35 mouse cellular contexts compared by ENCODE assay signal in genomic region chr9:90200501-90200900, GRCm38 (mm10). TPM values are rescaled to one million over a fixed set of nuclear protein-coding genes. Genes with fewer than 3 reads are reported as not detected.
"Had no signal": no experiment of that assay in that cellular context is flagged by ENCODE, and none has a peak within 500 bp of the region (broad histone marks: within the 10 kb centered on the region; RNA-seq: fewer than 3 reads in every experiment).

No protein-coding gene starts in this region.

- H3K4me1 ChIP-seq: limb, embryonic 12.5 days; limb, embryonic 13.5 days; midbrain, embryonic 10.5 days; midbrain, embryonic 12.5 days; midbrain, embryonic 13.5 days; midbrain, embryonic 15.5 days; neural tube, embryonic 12.5 days had no signal

- H3K9me3 ChIP-seq: limb, embryonic 10.5 days; limb, embryonic 12.5 days; limb, embryonic 13.5 days; limb, embryonic 15.5 days; liver, embryonic 12.5 days; liver, embryonic 13.5 days; liver, embryonic 15.5 days; lung, embryonic 15.5 days; megakaryocyte, embryonic 14.5 days; midbrain, embryonic 10.5 days; midbrain, embryonic 12.5 days; midbrain, embryonic 13.5 days; midbrain, embryonic 15.5 days; neural tube, embryonic 12.5 days had no signal

- H3K27me3 ChIP-seq: limb, embryonic 12.5 days; limb, embryonic 13.5 days; limb, embryonic 15.5 days; liver, embryonic 12.5 days; liver, embryonic 13.5 days; liver, embryonic 15.5 days; lung, embryonic 15.5 days; midbrain, embryonic 12.5 days; midbrain, embryonic 13.5 days; midbrain, embryonic 15.5 days; neural tube, embryonic 12.5 days had no signal

- H3K27ac ChIP-seq: limb, embryonic 10.5 days; limb, embryonic 12.5 days; limb, embryonic 13.5 days; limb, embryonic 15.5 days; liver, embryonic 12.5 days; liver, embryonic 13.5 days; liver, embryonic 14.5 days; liver, embryonic 15.5 days; lung, embryonic 15.5 days; macrophage; midbrain, embryonic 10.5 days; midbrain, embryonic 12.5 days; midbrain, embryonic 13.5 days; midbrain, embryonic 15.5 days; neural tube, embryonic 12.5 days had no signal

- ATAC-seq: liver, embryonic 12.5 days; liver, postnatal 0 days; midbrain, embryonic 15.5 days; midbrain, embryonic 16.5 days had no signal

- H3K4me3 ChIP-seq: limb, embryonic 10.5 days; limb, embryonic 12.5 days; limb, embryonic 13.5 days; limb, embryonic 15.5 days; liver, embryonic 12.5 days; liver, embryonic 13.5 days; liver, embryonic 15.5 days; lung, embryonic 15.5 days; megakaryocyte, embryonic 14.5 days; midbrain, embryonic 10.5 days; midbrain, embryonic 12.5 days; midbrain, embryonic 13.5 days; midbrain, embryonic 15.5 days; myocyte; neural tube, embryonic 12.5 days had no signal

- H3K9ac ChIP-seq: limb, embryonic 12.5 days; limb, embryonic 13.5 days; limb, embryonic 15.5 days; liver, embryonic 12.5 days; liver, embryonic 13.5 days; liver, embryonic 14.5 days; liver, embryonic 15.5 days; liver, postnatal 0 days; lung, embryonic 14.5 days; lung, embryonic 15.5 days; midbrain, embryonic 12.5 days; midbrain, embryonic 13.5 days; midbrain, embryonic 15.5 days; neural tube, embryonic 12.5 days had no signal

- DNase-seq: left cerebral cortex, postnatal 4 days; liver; liver, embryonic 13.5 days; liver, postnatal 0 days; lung, adult 18-20 months; lung, adult 2 months; lung, embryonic 14.5 days; lung, postnatal 10 days; lung, postnatal 14 days; lung, postnatal 36 days; lung, postnatal 4 days; midbrain, embryonic 14.5 days had no signal

- H3K4me2 ChIP-seq: limb, embryonic 12.5 days; limb, embryonic 13.5 days; limb, embryonic 15.5 days; liver, embryonic 11.5 days; liver, embryonic 12.5 days; liver, embryonic 13.5 days; liver, embryonic 15.5 days; lung, embryonic 14.5 days; lung, embryonic 15.5 days; midbrain, embryonic 11.5 days; midbrain, embryonic 12.5 days; midbrain, embryonic 13.5 days; midbrain, embryonic 15.5 days; neural tube, embryonic 12.5 days had no signal

RNA-seq across cellular contexts. Expression of gene Adamts7, which starts 37.6 kb away (rescaled TPM):
- total RNA-seq: megakaryocyte progenitor cell, adult 5-6 weeks; megakaryocyte, adult 5-6 weeks; megakaryocyte-erythroid progenitor cell, adult 5-6 weeks; monocyte, adult 5-6 weeks had no signal
- polyA plus RNA-seq: macrophage had no signal
